Mouse (Mus musculus) MEL (cell line): Measurements from ENCODE around the gene Smarcc2.

Source experiments
- BHLHE40 ChIP-seq: IDR thresholded peaks from 2 replicates; pipeline ENCODE4 v1.6.1; 2012; ENCODE audit warnings: low read depth, mild to moderate bottlenecking, inconsistent platforms, low read length, improper control_type of control experiment, borderline replicate concordance
- CHD2 ChIP-seq: IDR thresholded peaks from 2 replicates; pipeline ENCODE4 v1.6.1; 2011; ENCODE audit warnings: low read length, improper control_type of control experiment
- CTCF ChIP-seq, 3 experiments: IDR thresholded peaks in 2 of 3; conservative IDR thresholded peaks in 1 of 3; 2 replicates each; pipeline ENCODE4 v1.5.1; 2011 to 2012; ENCODE audit warnings: low read length in 3 of 3, low read depth in 2 of 3, mild to moderate bottlenecking in 2 of 3, improper control_type of control experiment in 1 of 3, inconsistent platforms in 1 of 3, mixed read lengths in 1 of 3, moderate library complexity in 1 of 3; ENCODE audit not compliant: control insufficient read depth in 1 of 3, insufficient read depth in 1 of 3, poor library complexity in 1 of 3, severe bottlenecking in 1 of 3
- ELF1 ChIP-seq: IDR thresholded peaks from 2 replicates; pipeline ENCODE4 v1.6.1; 2014; ENCODE audit warnings: low read depth, mild to moderate bottlenecking, inconsistent platforms, low read length, improper control_type of control experiment, moderate library complexity
- MAFK ChIP-seq: IDR thresholded peaks from 2 replicates; pipeline ENCODE4 v1.6.1; 2011; ENCODE audit warnings: low read depth, mild to moderate bottlenecking, low read length, improper control_type of control experiment, borderline replicate concordance
- MXI1 ChIP-seq: IDR thresholded peaks from 2 replicates; pipeline ENCODE4 v1.6.1; 2011; ENCODE audit warnings: mild to moderate bottlenecking, low read depth, low read length, improper control_type of control experiment
- NRF1 ChIP-seq: IDR thresholded peaks from 2 replicates; pipeline ENCODE4 v1.6.1; 2014; ENCODE audit warnings: low read depth, mild to moderate bottlenecking, inconsistent platforms, low read length, improper control_type of control experiment, moderate library complexity; ENCODE audit not compliant: poor library complexity, insufficient read depth, severe bottlenecking
- POLR2A ChIP-seq, 2 experiments: IDR thresholded peaks; 2 replicates each; pipeline ENCODE4 v1.6.1; 2011 to 2012; ENCODE audit warnings: low read length in 2 of 2, mild to moderate bottlenecking in 2 of 2, control low read depth in 1 of 2, improper control_type of control experiment in 1 of 2, low read depth in 1 of 2, moderate library complexity in 1 of 2; ENCODE audit not compliant: control insufficient read depth in 1 of 2, insufficient read depth in 1 of 2, poor library complexity in 1 of 2
- POLR2AphosphoS2 ChIP-seq: IDR thresholded peaks from 2 replicates; pipeline ENCODE4 v1.6.1; 2011; ENCODE audit warnings: low read length, improper control_type of control experiment
- SIN3A ChIP-seq: IDR thresholded peaks from 2 replicates; pipeline ENCODE4 v1.6.1; 2012; ENCODE audit warnings: low read length, improper control_type of control experiment, inconsistent platforms
- TAL1 ChIP-seq: IDR thresholded peaks from 2 replicates; pipeline ENCODE4 v1.6.1; 2012; ENCODE audit warnings: mild to moderate bottlenecking, inconsistent platforms, low read length, moderate library complexity, mixed read lengths
- USF1 ChIP-seq: IDR thresholded peaks from 2 replicates; pipeline ENCODE4 v1.6.1; 2014; ENCODE audit warnings: low read depth, mild to moderate bottlenecking, inconsistent platforms, low read length, improper control_type of control experiment, moderate library complexity
- ZMIZ1 ChIP-seq: IDR thresholded peaks from 2 replicates; pipeline ENCODE4 v1.6.1; 2012; ENCODE audit warnings: low read depth, mild to moderate bottlenecking, inconsistent platforms, low read length, improper control_type of control experiment, moderate library complexity

- TF ChIP-seq SIN3A, result no peak
- no peak for TF ChIP-seq BHLHE40
- TF ChIP-seq CTCF (IDR thresholded peaks at IDR 0.05 in 2 of 3, conservative IDR thresholded peaks at IDR 0.05 in 1 of 3; ENCODE audit: control insufficient read depth in 1 of 3, insufficient read depth in 1 of 3, low read depth in 2 of 3, low read length in 3 of 3, poor library complexity in 1 of 3, severe bottlenecking in 1 of 3), result no peak
- no peak for TF ChIP-seq POLR2A (IDR thresholded peaks at IDR 0.05; ENCODE audit: control insufficient read depth in 1 of 2, insufficient read depth in 1 of 2, low read depth in 1 of 2, low read length in 2 of 2, poor library complexity in 1 of 2)
- no peak; the same call in 1 of the 2 replicates for TF ChIP-seq USF1
- no peak for TF ChIP-seq CHD2
- TF ChIP-seq MXI1, result no peak
- TF ChIP-seq TAL1, result no peak
- TF ChIP-seq NRF1, result no peak
- TF ChIP-seq ZMIZ1, result no peak
- TF ChIP-seq POLR2AphosphoS2, result no peak
- TF ChIP-seq ELF1, result no peak
- TF ChIP-seq MAFK, result no peak
These were observed 30.3 kb downstream of the Smarcc2 start for GRCm38 (mm10) chr10:128489380-128489779.
